Mouse (Mus musculus) urinary bladder, postnatal 25 days (tissue): ENCODE results near the gene Anxa4.

Experiments
- DNase-seq: peaks from one replicate; pipeline ENCODE4 v3.0.0; 2022; ENCODE audit warnings: low spot score

The Anxa4 gene

GRCm38 (mm10) chr6:86750961-86751360, 42.4 kb downstream of the Anxa4 start:
- DNase-seq, result no peak

GRCm38 (mm10) chr6:86749817-86750216, 43.6 kb downstream of the Anxa4 start:
- DNase-seq, result no peak

- DNase-seq, result peak; percentile 51
Measured at GRCm38 (mm10) chr6:86747171-86747570, 46.2 kb downstream of the Anxa4 start.

GRCm38 (mm10) chr6:86740652-86741051, 52.7 kb downstream of the Anxa4 start:
- DNase-seq, result no peak

- DNase-seq, result no peak
Measured at GRCm38 (mm10) chr6:86736830-86737229, 56.6 kb downstream of the Anxa4 start.

GRCm38 (mm10) chr6:86736313-86736712, 57.1 kb downstream of the Anxa4 start:
- no peak for DNase-seq

GRCm38 (mm10) chr6:86733183-86733876, 60.1 kb downstream of the Anxa4 start, which contains the start of gene Gmcl1:
Gene Gmcl1 (minus strand): TSS chr6:86733383.
- DNase-seq, result peak; percentile 94

- DNase-seq, result peak; percentile 27
Measured at GRCm38 (mm10) chr6:86732276-86733173, 60.9 kb downstream of the Anxa4 start.

GRCm38 (mm10) chr6:86728711-86729110, 64.7 kb downstream of the Anxa4 start:
- no peak for DNase-seq

GRCm38 (mm10) chr6:86721977-86722376, 71.4 kb downstream of the Anxa4 start:
- no peak for DNase-seq

GRCm38 (mm10) chr6:86708072-86708774, 85.2 kb downstream of the Anxa4 start:
- no peak for DNase-seq

- DNase-seq, result no peak
Measured at GRCm38 (mm10) chr6:86702577-86702976, 90.8 kb downstream of the Anxa4 start.

- no peak for DNase-seq
Measured at GRCm38 (mm10) chr6:86697903-86698302, 95.5 kb downstream of the Anxa4 start.

GRCm38 (mm10) chr6:86696213-86696612, 97.2 kb downstream of the Anxa4 start:
- DNase-seq, result no peak

- DNase-seq, result peak; percentile 51
Measured at GRCm38 (mm10) chr6:86694465-86694864, 98.9 kb downstream of the Anxa4 start.

- DNase-seq, result no peak
Measured at GRCm38 (mm10) chr6:86689671-86690070, 103.7 kb downstream of the Anxa4 start.

GRCm38 (mm10) chr6:86686971-86687370, 106.4 kb downstream of the Anxa4 start:
- DNase-seq, result no peak
